Mouse (Mus musculus) megakaryocyte, embryonic 14.5 days (primary cell): ENCODE data around the gene Jund. TPM values are rescaled to one million over a fixed set of nuclear protein-coding genes. Genes with fewer than 3 reads are reported as not detected.

ENCODE experiments used
- H3K27me3 ChIP-seq: replicated peaks from 2 replicates; pipeline ENCODE3; 2012; ENCODE audit warnings: inconsistent platforms
- H3K36me3 ChIP-seq: replicated peaks from 2 replicates; pipeline ENCODE3; 2012; ENCODE audit warnings: low read length, inconsistent platforms, mixed read lengths
- H3K4me1 ChIP-seq: 2 replicates; pipeline ENCODE4 v1.6.1; 2012; ENCODE audit warnings: inconsistent platforms
- H3K4me3 ChIP-seq: replicated peaks from 2 replicates; pipeline ENCODE3; 2012; ENCODE audit warnings: moderate library complexity, mild to moderate bottlenecking, inconsistent platforms
- H3K9me3 ChIP-seq: 2 replicates; pipeline ENCODE4 v1.6.1; 2012; ENCODE audit warnings: inconsistent platforms
- FLI1 ChIP-seq: IDR thresholded peaks from 2 replicates; pipeline ENCODE4 v1.6.1; 2012; ENCODE audit warnings: low read length, inconsistent platforms, mixed read lengths
- GATA1 ChIP-seq: IDR thresholded peaks from 3 replicates; pipeline ENCODE4 v1.6.1; 2012; ENCODE audit warnings: mixed read lengths, low read length, inconsistent platforms, borderline replicate concordance
- polyA plus RNA-seq: library from polyadenylated mRNA; stranded (reverse); fragments of >175 nt; gene quantifications from 2 replicates; pipeline ENCODE4 v1.2.3, GENCODE M21; 2012; ENCODE audit warnings: low replicate concordance; ENCODE audit not compliant: insufficient read depth

The Jund gene
- polyA plus RNA-seq, 1 experiment: 972 TPM

- H3K4me1 ChIP-seq: peaks cover 74% of the 10 kb centered on the region
These were observed 24.6 kb upstream of the Jund start for GRCm38 (mm10) chr8:70674109-70674508.

GRCm38 (mm10) chr8:70674716-70675115 is 24.0 kb upstream of the Jund start:
- peaks cover 37% of the 10 kb centered on the region for H3K36me3 ChIP-seq
- H3K4me3 ChIP-seq: peak overlapping the region; percentile 95
- H3K27me3 ChIP-seq: no peaks in the 10 kb centered on the region
- H3K4me1 ChIP-seq: peaks cover 80% of the 10 kb centered on the region
- no peak for TF ChIP-seq FLI1
- TF ChIP-seq GATA1: no peak
- peaks cover 6% of the 10 kb centered on the region; the same call in 1 of the 2 replicates for H3K9me3 ChIP-seq

More at GRCm38 (mm10) chr8:70674109-70674508, 24.6 kb upstream of the Jund start:
- Histone ChIP-seq H3K36me3 (peaks cover 30% of the 10 kb centered on the region), H3K9me3 (peaks cover 6% of the 10 kb centered on the region; the same call in 1 of the 2 replicates), H3K27me3 (no peaks in the 10 kb centered on the region), H3K4me3 (peak overlapping the region; percentile 95)
- TF ChIP-seq FLI1 (no peak), GATA1 (no peak)

- Histone ChIP-seq H3K4me1 (peaks cover 86% of the 10 kb centered on the region), H3K9me3 (peaks cover 6% of the 10 kb centered on the region; the same call in 1 of the 2 replicates), H3K27me3 (no peaks in the 10 kb centered on the region), H3K36me3 (peaks cover 43% of the 10 kb centered on the region), H3K4me3 (peak overlapping the region; percentile 95)
- TF ChIP-seq FLI1: no peak
- TF ChIP-seq GATA1: no peak
These were observed 23.4 kb upstream of the Jund start for GRCm38 (mm10) chr8:70675336-70675735.

GRCm38 (mm10) chr8:70677451-70678080 is 21.2 kb upstream of the Jund start:
- Histone ChIP-seq H3K4me3 (peak overlapping the region; percentile 72), H3K9me3 (peaks cover 6% of the 10 kb centered on the region; the same call in 1 of the 2 replicates), H3K36me3 (peaks cover 46% of the 10 kb centered on the region), H3K4me1 (peaks cover 89% of the 10 kb centered on the region), H3K27me3 (no peaks in the 10 kb centered on the region)
- TF ChIP-seq GATA1: no peak
- no peak for TF ChIP-seq FLI1

GRCm38 (mm10) chr8:70678679-70679078 is 20.1 kb upstream of the Jund start:
- no peaks in the 10 kb centered on the region for H3K27me3 ChIP-seq
- H3K36me3 ChIP-seq: peaks cover 46% of the 10 kb centered on the region
- H3K4me1 ChIP-seq: peaks cover 89% of the 10 kb centered on the region
- peak overlapping the region; percentile 60 for H3K4me3 ChIP-seq
- TF ChIP-seq FLI1 (no peak), GATA1 (no peak)
- H3K9me3 ChIP-seq: peaks cover 6% of the 10 kb centered on the region; the same call in 1 of the 2 replicates

- TF ChIP-seq GATA1 (no peak), FLI1 (no peak)
- Histone ChIP-seq H3K4me1 (peaks cover 89% of the 10 kb centered on the region), H3K9me3 (peaks cover 6% of the 10 kb centered on the region; the same call in 1 of the 2 replicates), H3K4me3 (peak overlapping the region; percentile 60), H3K27me3 (peaks cover 2% of the 10 kb centered on the region), H3K36me3 (peaks cover 46% of the 10 kb centered on the region)
These were observed 19.3 kb upstream of the Jund start for GRCm38 (mm10) chr8:70679404-70679803.

- peaks cover 6% of the 10 kb centered on the region; the same call in 1 of the 2 replicates for H3K9me3 ChIP-seq
- peaks cover 46% of the 10 kb centered on the region for H3K36me3 ChIP-seq
- H3K4me1 ChIP-seq: peaks cover 85% of the 10 kb centered on the region
- H3K4me3 ChIP-seq: peak overlapping the region; percentile 34
- TF ChIP-seq FLI1 (no peak), GATA1 (no peak)
- peaks cover 3% of the 10 kb centered on the region for H3K27me3 ChIP-seq
These were observed 18.7 kb upstream of the Jund start for GRCm38 (mm10) chr8:70680039-70680438.

GRCm38 (mm10) chr8:70681410-70681809 is 17.3 kb upstream of the Jund start:
- no peak overlapping the region for H3K4me3 ChIP-seq
- H3K27me3 ChIP-seq: peaks cover 10% of the 10 kb centered on the region
- TF ChIP-seq GATA1: no peak
- TF ChIP-seq FLI1: no peak
- H3K36me3 ChIP-seq: peaks cover 40% of the 10 kb centered on the region
- peaks cover 85% of the 10 kb centered on the region for H3K4me1 ChIP-seq
- peaks cover 6% of the 10 kb centered on the region; the same call in 1 of the 2 replicates for H3K9me3 ChIP-seq

- TF ChIP-seq FLI1 (no peak), GATA1 (no peak)
- Histone ChIP-seq H3K9me3 (peaks cover 6% of the 10 kb centered on the region; the same call in 1 of the 2 replicates), H3K27me3 (peaks cover 11% of the 10 kb centered on the region), H3K36me3 (peaks cover 35% of the 10 kb centered on the region), H3K4me3 (peak overlapping the region; percentile 50), H3K4me1 (peaks cover 81% of the 10 kb centered on the region)
These were observed 16.6 kb upstream of the Jund start for GRCm38 (mm10) chr8:70682193-70682592.

- H3K27me3 ChIP-seq: peaks cover 15% of the 10 kb centered on the region
These were observed 16.1 kb upstream of the Jund start for GRCm38 (mm10) chr8:70682692-70683091.

More at GRCm38 (mm10) chr8:70682692-70683091, 16.1 kb upstream of the Jund start:
- Histone ChIP-seq H3K9me3 (peaks cover 6% of the 10 kb centered on the region; the same call in 1 of the 2 replicates), H3K4me3 (no peak overlapping the region), H3K4me1 (peaks cover 78% of the 10 kb centered on the region), H3K36me3 (peaks cover 30% of the 10 kb centered on the region)
- no peak for TF ChIP-seq FLI1
- TF ChIP-seq GATA1: no peak
